Mouse (Mus musculus): ENCODE measurements around the gene Ablim2.

Ablim2 gene

GRCm38 (mm10) chr5:35908626-35909443 is 151.2 kb downstream of the Ablim2 start:
- no peak for DNase-seq (ENCODE audit: low spot score in 2 of 2)

DNA sequence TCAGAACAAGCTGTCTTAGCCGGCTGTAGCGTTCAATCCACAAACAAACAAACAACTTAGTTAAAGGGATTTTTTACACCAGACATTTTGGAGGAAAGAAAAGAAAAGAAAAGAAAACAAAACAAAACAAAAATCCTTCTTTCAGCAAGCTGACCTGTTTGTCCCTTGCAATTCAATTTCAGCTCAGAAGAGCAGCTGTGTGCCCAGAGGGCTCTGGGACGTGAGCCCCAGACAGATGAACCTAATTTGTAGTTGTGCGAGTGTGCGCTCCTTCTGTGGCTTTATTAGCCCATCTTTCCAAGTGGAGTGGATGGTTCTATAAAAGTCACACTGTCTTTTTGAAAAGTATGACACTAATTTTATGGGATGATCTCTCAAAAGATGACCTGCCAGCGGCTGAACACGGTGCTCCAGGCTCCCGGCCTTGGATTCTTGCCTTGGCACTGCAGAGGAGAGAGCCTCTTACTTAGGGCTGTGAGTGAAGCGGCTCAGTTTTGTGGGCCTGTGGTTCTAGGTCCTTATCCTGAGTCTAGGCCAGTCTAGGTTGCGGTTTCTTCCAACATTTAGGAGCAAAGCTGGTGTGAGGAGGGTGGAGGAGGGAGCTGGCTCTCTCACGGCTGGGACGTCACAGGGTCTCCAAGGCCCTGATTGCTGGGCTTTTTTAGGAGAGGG is 158.1 kb downstream of the Ablim2 start:
- no peak for DNase-seq (ENCODE audit: low spot score in 2 of 2)

DNA sequence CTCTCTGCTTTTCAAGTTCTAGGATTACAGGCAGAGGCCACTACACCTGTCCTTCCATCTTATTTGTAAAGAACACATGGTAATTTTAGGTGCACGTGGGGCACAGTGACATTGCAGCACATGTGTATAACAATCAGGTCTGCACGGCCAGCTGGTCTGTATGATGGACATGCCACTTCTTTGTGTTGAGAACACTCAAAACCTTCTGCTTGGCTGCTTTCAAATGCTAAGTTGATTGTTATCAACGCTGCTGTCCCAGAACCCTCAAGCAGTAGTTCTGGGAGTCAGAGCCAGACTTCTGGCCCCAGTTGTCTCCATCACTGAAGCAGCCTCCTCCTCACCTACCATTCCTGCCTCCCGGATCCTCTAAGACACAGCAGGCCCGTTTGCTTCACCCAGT is 159.0 kb downstream of the Ablim2 start:
- DNase-seq (ENCODE audit: low spot score in 2 of 2): no peak

- no peak for DNase-seq (ENCODE audit: low spot score in 2 of 2)
Observed at GRCm38 (mm10) chr5:35918387-35918786, 160.7 kb downstream of the Ablim2 start.

DNA sequence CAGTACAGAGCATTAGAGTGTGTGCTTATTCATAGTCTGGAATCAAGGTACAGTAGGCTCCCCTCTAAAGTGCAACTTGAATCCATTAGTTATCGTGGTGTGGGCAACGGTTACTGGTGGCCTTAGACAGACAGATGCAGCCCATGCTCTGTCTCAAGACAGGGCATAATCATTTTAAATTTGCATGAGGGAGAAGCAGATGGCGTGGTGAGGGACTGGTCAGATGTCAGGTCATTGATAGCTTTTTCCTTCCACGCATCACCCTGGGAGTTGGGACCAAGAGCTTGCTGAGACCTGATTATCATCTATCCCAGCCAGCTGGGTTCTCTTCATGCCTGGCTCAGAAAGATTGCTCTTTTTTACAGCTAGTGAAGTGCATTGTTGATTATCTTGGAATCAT is 162.4 kb downstream of the Ablim2 start:
- DNase-seq (ENCODE audit: low spot score in 2 of 2): no peak

DNA sequence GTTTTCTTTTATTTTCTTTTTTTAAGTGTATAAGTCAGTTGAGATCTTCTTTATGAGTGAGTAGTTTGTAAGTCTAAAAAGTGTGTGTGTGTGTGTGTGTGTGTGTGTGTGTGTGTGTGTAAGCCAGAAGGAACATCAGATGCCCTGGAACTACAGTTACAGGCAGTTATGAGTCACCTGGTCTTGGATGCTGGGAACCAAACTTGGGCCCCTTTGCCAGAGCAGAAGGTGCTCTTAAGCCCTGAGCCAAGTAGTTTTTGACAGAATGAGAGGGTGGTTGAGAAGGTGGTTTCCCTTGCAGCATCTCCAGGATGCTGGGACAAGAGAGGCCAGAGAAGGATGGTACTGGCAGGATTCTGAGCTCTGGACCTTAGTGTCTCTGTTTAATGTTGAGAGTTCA is 162.9 kb downstream of the Ablim2 start:
- no peak for DNase-seq (ENCODE audit: low spot score in 2 of 2)

DNA sequence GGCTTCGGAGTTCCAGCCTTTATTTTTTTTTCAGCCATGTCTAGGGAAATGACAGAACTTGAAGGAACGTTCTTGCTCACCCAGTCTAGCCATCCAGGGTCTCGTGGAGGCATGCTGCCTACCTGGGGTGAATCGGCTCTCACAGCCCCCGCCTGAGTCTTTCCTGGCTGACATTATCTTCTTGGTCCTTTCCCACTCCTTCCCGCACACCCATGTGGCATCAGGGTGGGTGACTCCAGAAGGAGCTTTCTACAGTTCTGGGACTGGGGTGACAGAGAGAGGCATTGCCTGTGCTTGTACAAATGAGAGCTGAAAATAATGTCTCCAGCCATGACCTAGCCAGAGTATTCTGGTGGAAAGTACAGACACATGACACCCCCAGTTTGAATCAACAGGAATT is 163.5 kb downstream of the Ablim2 start:
- no peak for DNase-seq (ENCODE audit: low spot score in 2 of 2)

DNA sequence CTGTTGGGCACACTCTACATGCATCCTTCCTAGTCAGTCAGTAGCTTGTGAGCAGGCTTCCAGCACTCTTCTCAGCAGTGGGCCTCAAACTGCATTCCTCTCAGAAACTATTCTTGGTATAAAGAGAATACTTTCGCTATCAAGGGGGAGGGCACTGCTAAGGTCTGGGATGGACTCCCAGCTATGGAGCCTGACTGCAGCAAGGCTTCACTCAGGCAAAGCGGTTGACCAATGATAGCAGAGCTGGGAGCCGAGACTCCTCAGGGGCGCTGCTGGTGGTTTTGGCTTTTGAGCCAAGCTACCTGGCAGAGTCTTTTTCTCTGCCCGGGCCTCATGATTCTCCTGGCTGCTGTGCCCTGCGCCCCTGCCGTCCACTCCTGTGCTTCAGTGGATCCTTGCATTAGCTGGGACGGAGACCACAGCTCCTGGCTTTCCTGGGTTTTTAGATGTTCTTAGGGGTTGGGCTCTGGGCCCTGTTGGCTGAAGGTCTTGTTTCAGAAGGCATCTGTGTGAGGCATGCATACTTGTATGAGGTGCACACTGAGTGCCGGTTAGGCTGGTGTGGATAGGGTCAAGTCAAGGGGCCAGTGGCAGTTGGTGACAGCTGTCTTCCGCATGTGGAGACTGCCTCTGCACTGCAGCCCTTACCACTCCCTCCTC is 164.0 kb downstream of the Ablim2 start:
- DNase-seq (ENCODE audit: low spot score in 2 of 2): no peak

GRCm38 (mm10) chr5:35923448-35923847 is 165.8 kb downstream of the Ablim2 start:
- no peak for DNase-seq (ENCODE audit: low spot score in 2 of 2)

GRCm38 (mm10) chr5:35925171-35925634 is 167.5 kb downstream of the Ablim2 start:
- no peak for DNase-seq (ENCODE audit: low spot score in 2 of 2)

DNA sequence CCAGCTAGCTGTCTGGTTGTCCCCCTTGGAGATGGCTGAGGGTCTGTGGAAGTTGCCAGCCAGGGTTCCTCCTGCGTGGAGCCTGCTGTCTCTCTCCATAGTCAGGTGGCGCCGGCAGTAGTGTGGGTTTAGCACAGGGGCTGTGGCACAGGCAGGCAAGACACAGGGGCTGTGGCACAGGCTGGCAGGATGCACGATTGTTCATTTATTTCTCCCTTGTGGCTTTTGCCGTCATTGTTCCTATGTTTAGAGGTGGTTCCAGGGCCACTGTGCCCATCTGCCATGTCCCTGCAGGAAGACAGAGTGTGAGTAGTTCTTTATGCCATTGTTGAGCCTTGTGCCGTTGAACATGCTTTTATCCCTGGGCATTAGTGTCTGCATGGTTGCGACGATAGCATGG is 168.8 kb downstream of the Ablim2 start:
- no peak for DNase-seq (ENCODE audit: low spot score in 2 of 2)

- no peak for DNase-seq (ENCODE audit: low spot score in 2 of 2)
Observed at GRCm38 (mm10) chr5:35931296-35931695, 173.6 kb downstream of the Ablim2 start.

DNA sequence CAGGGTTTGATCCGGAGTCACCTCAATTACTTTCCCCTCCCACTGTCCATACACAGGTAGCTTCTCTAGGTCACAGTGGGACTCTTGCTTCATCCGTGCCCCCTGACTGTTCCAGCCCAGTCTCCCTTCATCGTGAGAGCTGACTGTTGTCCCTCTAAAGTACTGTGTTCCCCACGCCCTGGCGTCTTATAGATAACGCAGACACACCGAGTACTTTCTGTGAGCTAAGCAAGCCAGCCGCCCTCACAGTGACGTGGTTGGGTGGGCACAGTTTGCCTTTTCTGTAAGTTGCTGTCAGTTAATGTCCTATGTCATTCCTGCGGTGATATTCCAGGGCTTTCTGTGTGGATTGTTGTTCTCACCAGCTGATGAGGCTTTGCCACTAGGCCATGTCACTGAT is 175.4 kb downstream of the Ablim2 start:
- no peak for DNase-seq (ENCODE audit: low spot score in 2 of 2)

All from spleen, postnatal 4 days (tissue).